Mouse (Mus musculus) liver, embryonic 13.5 days (tissue): ENCODE results near the gene Insig2. TPM values are rescaled to one million over a fixed set of nuclear protein-coding genes. Genes with fewer than 3 reads are reported as not detected.

Source experiments
- ATAC-seq: fragments of 200-750 bp; cut with Nextera tagmentation; 2 replicates; pipeline ENCODE4 v1.8.0; 2017; ENCODE audit warnings: low read depth, mild to moderate bottlenecking, moderate number of reproducible peaks, moderate library complexity
- DNase-seq: peaks from one replicate; pipeline ENCODE4 v3.0.0; 2022
- H3K27ac ChIP-seq: fragments of 300-500 bp; sonication (generic); 2 replicates; pipeline ENCODE4 v1.5.1; 2015; ENCODE audit warnings: moderate library complexity, mild to moderate bottlenecking, inconsistent platforms
- H3K27me3 ChIP-seq: fragments of 300-500 bp; sonication (generic); 2 replicates; pipeline ENCODE4 v1.6.1; 2015; ENCODE audit warnings: mild to moderate bottlenecking, inconsistent platforms
- H3K36me3 ChIP-seq: fragments of 300-500 bp; sonication (generic); 2 replicates; pipeline ENCODE4 v1.6.1; 2015; ENCODE audit warnings: mild to moderate bottlenecking, inconsistent platforms
- H3K4me1 ChIP-seq: fragments of 300-500 bp; sonication (generic); replicated peaks from 2 replicates; pipeline ENCODE4 v1.6.1; 2015; ENCODE audit warnings: inconsistent platforms
- H3K4me2 ChIP-seq: fragments of 300-500 bp; sonication (generic); 2 replicates; pipeline ENCODE4 v1.6.1; 2015; ENCODE audit warnings: inconsistent platforms, mild to moderate bottlenecking, moderate library complexity
- H3K4me3 ChIP-seq: fragments of 300-500 bp; sonication (generic); replicated peaks from 2 replicates; pipeline ENCODE4 v1.5.1; 2015; ENCODE audit warnings: mild to moderate bottlenecking, inconsistent platforms
- H3K9ac ChIP-seq: fragments of 300-500 bp; sonication (generic); 2 replicates; pipeline ENCODE4 v1.6.1; 2015; ENCODE audit warnings: mild to moderate bottlenecking, inconsistent platforms
- H3K9me3 ChIP-seq: fragments of 300-500 bp; sonication (generic); replicated peaks from 2 replicates; pipeline ENCODE4 v1.6.1; 2016; ENCODE audit warnings: inconsistent platforms
- WGBS: fragments of 180-500 bp; shearing (Covaris S2); methylation state at CpG from one replicate; pipeline ENCODE4 v1.1.7; 2015; ENCODE audit not compliant: insufficient replicate concordance; 5-methylcytosine and 5-hydroxymethylcytosine counted together
- polyA plus RNA-seq: library from polyadenylated mRNA; unstranded; fragments of >200 nt; fragmentation: Nextera tagmentation; extraction: Ambion mirVana; gene quantifications from 2 replicates; pipeline ENCODE4 v1.2.1, GENCODE M21; 2015

The Insig2 gene
- polyA plus RNA-seq: 12.8 and 15.9 TPM in 2 replicates

GRCm38 (mm10) chr1:121332485-121332884 is at the start of gene Insig2:
TSS of gene Insig2 (minus strand) at chr1:121332589.
- H3K36me3 ChIP-seq: no peaks in the 10 kb centered on the region
- no peak within 1 kb of the TSS for H3K4me3 ChIP-seq
- H3K27ac ChIP-seq: no peak within 1 kb of the TSS
- H3K4me2 ChIP-seq: no peak within 1 kb of the TSS
- DNase-seq (no peak), ATAC-seq (no peak)
- 67% methylated on average over 1 of the region's 1 CpGs for WGBS
- H3K9ac ChIP-seq: no peak within 1 kb of the TSS
- H3K9me3 ChIP-seq: no peaks in the 10 kb centered on the region
- no peaks in the 10 kb centered on the region for H3K27me3 ChIP-seq
- H3K4me1 ChIP-seq: peaks cover 10% of the 10 kb centered on the region

GRCm38 (mm10) chr1:121381562-121381961 is 49.2 kb upstream of the Insig2 start:
- H3K4me1 ChIP-seq: no peaks in the 10 kb centered on the region
- H3K9ac ChIP-seq: no peak overlapping the region
- H3K4me3 ChIP-seq: no peak overlapping the region
- H3K36me3 ChIP-seq: no peaks in the 10 kb centered on the region
- H3K27ac ChIP-seq: no peak overlapping the region
- no peaks in the 10 kb centered on the region for H3K27me3 ChIP-seq
- ATAC-seq (no peak), DNase-seq (no peak)
- 54% methylated on average over 3 of the region's 3 CpGs for WGBS
- H3K4me2 ChIP-seq: no peak overlapping the region
- H3K9me3 ChIP-seq: no peaks in the 10 kb centered on the region; the same call in 1 of the 2 replicates

GRCm38 (mm10) chr1:121380033-121380432 is 47.6 kb upstream of the Insig2 start:
- H3K9ac ChIP-seq: no peak overlapping the region
- no peak overlapping the region for H3K27ac ChIP-seq
- no peaks in the 10 kb centered on the region for H3K27me3 ChIP-seq
- no peak overlapping the region for H3K4me3 ChIP-seq
- H3K4me1 ChIP-seq: no peaks in the 10 kb centered on the region
- ATAC-seq (no peak), DNase-seq (no peak)
- 50% methylated on average over 3 of the region's 3 CpGs for WGBS
- no peaks in the 10 kb centered on the region; the same call in 1 of the 2 replicates for H3K9me3 ChIP-seq
- no peaks in the 10 kb centered on the region for H3K36me3 ChIP-seq
- no peak overlapping the region for H3K4me2 ChIP-seq

GRCm38 (mm10) chr1:121377901-121378300 is 45.5 kb upstream of the Insig2 start:
- Histone ChIP-seq H3K27me3 (no peaks in the 10 kb centered on the region), H3K4me3 (no peak overlapping the region), H3K4me1 (no peaks in the 10 kb centered on the region), H3K4me2 (no peak overlapping the region), H3K9ac (no peak overlapping the region), H3K9me3 (no peaks in the 10 kb centered on the region; the same call in 1 of the 2 replicates), H3K36me3 (no peaks in the 10 kb centered on the region), H3K27ac (no peak overlapping the region)
- no peak for DNase-seq
- 66% methylated on average over 2 of the region's 2 CpGs for WGBS
- ATAC-seq: no peak

GRCm38 (mm10) chr1:121377410-121377809 is 45.0 kb upstream of the Insig2 start:
- no peak overlapping the region for H3K27ac ChIP-seq
- 56% methylated on average over 1 of the region's 1 CpGs for WGBS

GRCm38 (mm10) chr1:121373631-121374030 is 41.2 kb upstream of the Insig2 start:
- Histone ChIP-seq H3K4me2 (no peak overlapping the region), H3K4me3 (no peak overlapping the region), H3K9me3 (no peaks in the 10 kb centered on the region), H3K36me3 (no peaks in the 10 kb centered on the region), H3K4me1 (no peaks in the 10 kb centered on the region), H3K27ac (no peak overlapping the region), H3K9ac (no peak overlapping the region), H3K27me3 (no peaks in the 10 kb centered on the region)
- no peak for ATAC-seq
- DNase-seq: no peak
- WGBS: 35% methylated on average over 2 of the region's 2 CpGs

More at GRCm38 (mm10) chr1:121377410-121377809, 45.0 kb upstream of the Insig2 start:
- Histone ChIP-seq H3K9ac (no peak overlapping the region), H3K4me2 (no peak overlapping the region), H3K9me3 (no peaks in the 10 kb centered on the region; the same call in 1 of the 2 replicates), H3K36me3 (no peaks in the 10 kb centered on the region), H3K4me3 (no peak overlapping the region), H3K27me3 (no peaks in the 10 kb centered on the region), H3K4me1 (no peaks in the 10 kb centered on the region)
- no peak for DNase-seq
- ATAC-seq: no peak

GRCm38 (mm10) chr1:121372656-121373055 is 40.3 kb upstream of the Insig2 start:
- DNase-seq (no peak), ATAC-seq (no peak)
- H3K27me3 ChIP-seq: no peaks in the 10 kb centered on the region
- no peaks in the 10 kb centered on the region for H3K36me3 ChIP-seq
- no peak overlapping the region for H3K27ac ChIP-seq
- no peaks in the 10 kb centered on the region for H3K4me1 ChIP-seq
- 71% methylated on average over 1 of the region's 1 CpGs for WGBS
- H3K9ac ChIP-seq: no peak overlapping the region
- H3K4me2 ChIP-seq: no peak overlapping the region
- no peaks in the 10 kb centered on the region for H3K9me3 ChIP-seq
- no peak overlapping the region for H3K4me3 ChIP-seq

- H3K4me2 ChIP-seq: no peak overlapping the region
- H3K9ac ChIP-seq: no peak overlapping the region
- no peaks in the 10 kb centered on the region for H3K27me3 ChIP-seq
- H3K36me3 ChIP-seq: no peaks in the 10 kb centered on the region
- ATAC-seq (no peak), DNase-seq (no peak)
- H3K9me3 ChIP-seq: no peaks in the 10 kb centered on the region
- H3K27ac ChIP-seq: no peak overlapping the region
- 71% methylated on average over 12 of the region's 12 CpGs for whole genome bisulfite sequencing
- no peak overlapping the region for H3K4me3 ChIP-seq
- H3K4me1 ChIP-seq: no peaks in the 10 kb centered on the region
These were observed 39.1 kb upstream of the Insig2 start for GRCm38 (mm10) chr1:121371449-121371848.

GRCm38 (mm10) chr1:121367257-121367656 is 34.9 kb upstream of the Insig2 start:
- no peaks in the 10 kb centered on the region for H3K36me3 ChIP-seq
- no peak overlapping the region for H3K27ac ChIP-seq
- no peaks in the 10 kb centered on the region for H3K9me3 ChIP-seq
- no peaks in the 10 kb centered on the region for H3K27me3 ChIP-seq
- DNase-seq (no peak), ATAC-seq (no peak)
- H3K4me2 ChIP-seq: no peak overlapping the region
- H3K4me3 ChIP-seq: no peak overlapping the region
- H3K9ac ChIP-seq: no peak overlapping the region
- WGBS: 55% methylated on average over 9 of the region's 9 CpGs
- H3K4me1 ChIP-seq: no peaks in the 10 kb centered on the region

- WGBS: 47% methylated on average over 4 of the region's 4 CpGs
- Histone ChIP-seq H3K4me2 (no peak overlapping the region), H3K9ac (no peak overlapping the region), H3K27ac (no peak overlapping the region), H3K36me3 (no peaks in the 10 kb centered on the region), H3K4me3 (no peak overlapping the region), H3K9me3 (no peaks in the 10 kb centered on the region), H3K4me1 (no peaks in the 10 kb centered on the region), H3K27me3 (no peaks in the 10 kb centered on the region)
- no peak for DNase-seq
- ATAC-seq: no peak
These were observed 28.2 kb upstream of the Insig2 start for GRCm38 (mm10) chr1:121360561-121360960.

- Histone ChIP-seq H3K36me3 (no peaks in the 10 kb centered on the region), H3K4me2 (no peak overlapping the region), H3K9me3 (no peaks in the 10 kb centered on the region), H3K9ac (no peak overlapping the region), H3K4me3 (no peak overlapping the region), H3K4me1 (no peaks in the 10 kb centered on the region), H3K27me3 (no peaks in the 10 kb centered on the region), H3K27ac (no peak overlapping the region)
- ATAC-seq (no peak), DNase-seq (no peak)
- 67% methylated on average over 12 of the region's 12 CpGs for WGBS
These were observed 27.3 kb upstream of the Insig2 start for GRCm38 (mm10) chr1:121359680-121360079.

- H3K36me3 ChIP-seq: no peaks in the 10 kb centered on the region
- ATAC-seq: no peak
- H3K9me3 ChIP-seq: no peaks in the 10 kb centered on the region
- no peaks in the 10 kb centered on the region for H3K27me3 ChIP-seq
- H3K4me1 ChIP-seq: no peaks in the 10 kb centered on the region
- H3K4me3 ChIP-seq: no peak overlapping the region
- no peak for DNase-seq
- no peak overlapping the region for H3K27ac ChIP-seq
- no peak overlapping the region for H3K9ac ChIP-seq
- H3K4me2 ChIP-seq: no peak overlapping the region
These were observed 21.4 kb upstream of the Insig2 start for GRCm38 (mm10) chr1:121353779-121354178.
